8 mouse cellular contexts compared by ENCODE assay signal in the genomic region with DNA sequence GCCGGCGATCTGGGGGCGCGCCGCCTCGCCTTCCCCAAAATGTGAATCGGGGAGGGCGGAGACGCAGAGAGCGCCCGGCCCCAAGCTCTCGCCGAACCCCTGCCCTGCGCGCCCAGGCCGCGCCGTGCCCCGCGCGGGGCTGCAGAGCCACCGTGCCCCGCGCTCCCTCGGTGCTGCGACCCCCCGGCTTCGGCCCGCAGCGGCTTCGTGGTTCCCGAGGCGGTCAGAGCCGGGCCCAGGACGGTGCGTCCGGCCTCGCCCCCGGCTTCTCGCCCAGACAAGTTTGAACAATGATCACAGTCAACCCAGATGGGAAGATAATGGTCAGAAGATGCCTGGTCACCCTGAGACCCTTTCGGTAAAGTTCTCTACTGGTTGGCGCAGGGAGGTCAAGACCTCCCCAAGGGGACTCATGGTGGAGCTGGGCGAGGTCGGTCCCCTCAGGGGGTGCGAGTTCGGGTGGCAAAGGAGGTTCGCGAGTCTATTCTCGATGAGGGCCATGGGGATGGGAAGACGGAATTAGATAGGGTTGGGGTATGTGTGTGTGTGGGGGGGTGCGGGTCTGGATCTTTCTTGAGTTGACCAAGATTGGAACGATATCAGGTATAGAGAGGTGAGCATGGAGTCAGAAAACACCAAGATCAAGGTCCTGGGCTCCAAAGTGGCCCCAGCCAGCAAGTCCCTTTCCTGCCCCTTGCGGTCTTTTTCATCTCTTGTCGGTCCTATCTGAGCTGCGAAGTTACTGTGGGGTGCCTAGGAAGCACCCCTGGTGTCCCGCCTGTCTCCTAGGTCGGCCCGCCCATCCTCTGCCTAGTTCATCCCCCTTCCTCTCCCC. TPM values are rescaled to one million over a fixed set of nuclear protein-coding genes. Genes with fewer than 3 reads are reported as not detected.
DNase-seq lines count a peak whose midpoint lies in the region; ATAC-seq and TF ChIP-seq lines count a peak whose summit lies in the region.

No protein-coding gene starts in this region.

- ATAC-seq in kidney, postnatal 0 days (replicated peaks; ENCODE audit: low FRiP score, low read depth): no peak
- no peak for ATAC-seq in embryonic facial prominence, embryonic 12.5 days (ENCODE audit: insufficient number of reproducible peaks, insufficient read depth, low FRiP score, low TSS enrichment)
- peak; percentile 26; the same call in 1 of the 2 replicates for ATAC-seq in intestine, embryonic 14.5 days (replicated peaks; ENCODE audit: low FRiP score, low TSS enrichment, low read depth)
- ATAC-seq in neural tube, embryonic 11.5 days (ENCODE audit: insufficient read depth, low FRiP score, low TSS enrichment): peak; percentile 53

- no peaks in the 10 kb centered on the region for H3K36me3 ChIP-seq in kidney, postnatal 0 days (ENCODE audit: insufficient read depth, low read length)
- no peaks in the 10 kb centered on the region for H3K36me3 ChIP-seq in embryonic facial prominence, embryonic 12.5 days
- no peaks in the 10 kb centered on the region for H3K36me3 ChIP-seq in intestine, embryonic 14.5 days (ENCODE audit: control insufficient read depth, insufficient read depth, low read length)
- peaks cover 2% of the 10 kb centered on the region; the same call in 1 of the 2 replicates for H3K36me3 ChIP-seq in neural tube, embryonic 11.5 days (ENCODE audit: control insufficient read depth, insufficient read depth, low read length)

- H3K4me2 ChIP-seq in kidney, postnatal 0 days (ENCODE audit: low read length): peak overlapping the region; percentile 91
- peak overlapping the region; percentile 97 for H3K4me2 ChIP-seq in embryonic facial prominence, embryonic 12.5 days (replicated peaks)
- H3K4me2 ChIP-seq in intestine, embryonic 14.5 days (ENCODE audit: low read length): peak overlapping the region; percentile 97
- H3K4me2 ChIP-seq in neural tube, embryonic 11.5 days (ENCODE audit: low read depth): peak overlapping the region; percentile 94

- H3K27me3 ChIP-seq in kidney, postnatal 0 days (ENCODE audit: insufficient read depth, low read length): peaks cover 53% of the 10 kb centered on the region
- peaks cover 58% of the 10 kb centered on the region for H3K27me3 ChIP-seq in embryonic facial prominence, embryonic 12.5 days
- peaks cover 59% of the 10 kb centered on the region for H3K27me3 ChIP-seq in intestine, embryonic 14.5 days (replicated peaks; ENCODE audit: control insufficient read depth, insufficient read depth, low read length)
- H3K27me3 ChIP-seq in neural tube, embryonic 11.5 days (ENCODE audit: control insufficient read depth, insufficient read depth, low read length): peaks cover 16% of the 10 kb centered on the region

- intact Hi-C loops in left cerebral cortex, postnatal 36 days (cut with DNase I): loop anchor here (5.0 kb wide), 3 partner anchors 73 to 138 kb away; no protein-coding TSS in a partner anchor

- no peak overlapping the region for H3K27ac ChIP-seq in kidney, postnatal 0 days
- no peak overlapping the region for H3K27ac ChIP-seq in embryonic facial prominence, embryonic 12.5 days
- H3K27ac ChIP-seq in intestine, embryonic 14.5 days (ENCODE audit: low read depth): no peak overlapping the region
- H3K27ac ChIP-seq in neural tube, embryonic 11.5 days (ENCODE audit: low read depth, low read length): peak overlapping the region; percentile 65

- peak overlapping the region; percentile 35; the same call in 1 of the 2 replicates for H3K9ac ChIP-seq in kidney, postnatal 0 days (ENCODE audit: low read depth, low read length)
- H3K9ac ChIP-seq in embryonic facial prominence, embryonic 12.5 days: peak overlapping the region; percentile 78
- peak overlapping the region; percentile 48 for H3K9ac ChIP-seq in intestine, embryonic 14.5 days (ENCODE audit: low read length)
- peak overlapping the region; percentile 97 for H3K9ac ChIP-seq in neural tube, embryonic 11.5 days (ENCODE audit: low read length)

- peaks cover 10% of the 10 kb centered on the region for H3K4me1 ChIP-seq in kidney, postnatal 0 days (replicated peaks; ENCODE audit: insufficient read depth, low read length)
- H3K4me1 ChIP-seq in embryonic facial prominence, embryonic 12.5 days: 0 out of 2 replicates have a peak, but pooled peaks cover 4% of the 10 kb centered on the region
- H3K4me1 ChIP-seq in intestine, embryonic 14.5 days (replicated peaks; ENCODE audit: control insufficient read depth, insufficient read depth, low read length): no peaks in the 10 kb centered on the region
- H3K4me1 ChIP-seq in neural tube, embryonic 11.5 days (ENCODE audit: control insufficient read depth, insufficient read depth, low read length): peaks cover 21% of the 10 kb centered on the region

- WGBS in kidney, postnatal 0 days: 3% methylated on average over 51 of the region's 58 CpGs
- WGBS in embryonic facial prominence, embryonic 12.5 days: 2% methylated on average over 58 of the region's 58 CpGs
- WGBS in intestine, embryonic 14.5 days: 2% methylated on average over 54 of the region's 58 CpGs
- 3% methylated on average over 47 of the region's 58 CpGs for WGBS in neural tube, embryonic 11.5 days

- no peaks in the 10 kb centered on the region for H3K9me3 ChIP-seq in kidney, postnatal 0 days (replicated peaks; ENCODE audit: low read length)
- no peaks in the 10 kb centered on the region for H3K9me3 ChIP-seq in embryonic facial prominence, embryonic 12.5 days
- H3K9me3 ChIP-seq in intestine, embryonic 14.5 days (ENCODE audit: control insufficient read depth, low read length): no peaks in the 10 kb centered on the region
- H3K9me3 ChIP-seq in neural tube, embryonic 11.5 days (ENCODE audit: control insufficient read depth, low read length): no peaks in the 10 kb centered on the region

- peak overlapping the region; percentile 50 for H3K4me3 ChIP-seq in kidney, postnatal 0 days (replicated peaks; ENCODE audit: low read depth, low read length)
- H3K4me3 ChIP-seq in embryonic facial prominence, embryonic 12.5 days: peak overlapping the region; percentile 60
- peak overlapping the region; percentile 53 for H3K4me3 ChIP-seq in intestine, embryonic 14.5 days (ENCODE audit: low read depth, low read length)
- peak overlapping the region; percentile 75 for H3K4me3 ChIP-seq in neural tube, embryonic 11.5 days (ENCODE audit: low read depth, low read length)

- TF ChIP-seq CTCF in kidney, postnatal 0 days (IDR thresholded peaks at IDR 0.05; ENCODE audit: low read depth): no peak

- DNase-seq in kidney, postnatal 0 days (ENCODE audit: low spot score): no peak
- no peak for DNase-seq in kidney, postnatal 36 days
- DNase-seq in intestine, embryonic 14.5 days (ENCODE audit: low spot score): peak; percentile 61
- peak; percentile 52 for DNase-seq in neural tube, embryonic 11.5 days (ENCODE audit: low spot score)
- no peak for DNase-seq in right cerebral cortex, postnatal 25 days
- DNase-seq in left cerebral cortex, postnatal 36 days (ENCODE audit: low spot score in 2 of 2): no peak
- no peak for DNase-seq in lung, postnatal 25 days (ENCODE audit: low spot score)

RNA-seq across cellular contexts. Expression of a gene that starts 0.7 kb away (rescaled TPM):
- polyA plus RNA-seq in kidney, postnatal 0 days (2015; fragmentation: Nextera tagmentation; extraction: Ambion mirVana): 0.24 TPM in 1 of 2 replicates, not detected in the other
- 3.8 and 4.4 TPM in 2 replicates for polyA plus RNA-seq in embryonic facial prominence, embryonic 12.5 days (2016; fragmentation: Nextera tagmentation; extraction: Ambion mirVana)
- 0.69 and 0.92 TPM in 2 replicates for polyA plus RNA-seq in intestine, embryonic 14.5 days (2014; fragmentation: Nextera tagmentation; extraction: Ambion mirVana)
- polyA plus RNA-seq in neural tube, embryonic 11.5 days (2014; fragmentation: Nextera tagmentation; extraction: Ambion mirVana): 7.5 and 8.4 TPM in 2 replicates
- total RNA-seq in left cerebral cortex, postnatal 36 days (2021): 10 to 100 TPM; 76.5 to 86.1 TPM

Comparison
In these comparisons a context has a peak if more than half of its experiments do, and no peak if none do; other contexts are left out.
1. ATAC-seq: peak in intestine, embryonic 14.5 days (single experiment) and neural tube, embryonic 11.5 days (single experiment); none in kidney, postnatal 0 days (single experiment) and embryonic facial prominence, embryonic 12.5 days (single experiment).
2. DNase-seq: peak in intestine, embryonic 14.5 days (single experiment) and neural tube, embryonic 11.5 days (single experiment); none in kidney, postnatal 0 days (single experiment), kidney, postnatal 36 days (0 of 2), right cerebral cortex, postnatal 25 days (single experiment), left cerebral cortex, postnatal 36 days (0 of 2) and lung, postnatal 25 days (single experiment).
3. H3K9ac ChIP-seq: peak in every context shown above with its lines; median percentile 97 in neural tube, embryonic 11.5 days; 78 in embryonic facial prominence, embryonic 12.5 days; 48 in intestine, embryonic 14.5 days; 35 in kidney, postnatal 0 days.
4. Peak in every context shown above with its lines, with median percentiles within 50 percentile points of each other: H3K4me2 ChIP-seq and H3K4me3 ChIP-seq.